Mouse (Mus musculus) ES-E14 (cell line): Measurements from ENCODE around the gene Ppp6r2.
A peak's percentile ranks its signal among the peaks of the same experiment; 100 is the strongest.

Experiments
- HCFC1 ChIP-seq: IDR thresholded peaks from 2 replicates; pipeline ENCODE4 v1.6.1; 2012; ENCODE audit warnings: low read length, inconsistent platforms, borderline replicate concordance; ENCODE audit not compliant: insufficient read depth
- MAFK ChIP-seq: IDR thresholded peaks from 2 replicates; pipeline ENCODE4 v1.6.1; 2014; ENCODE audit warnings: mild to moderate bottlenecking, low read depth, low read length, inconsistent platforms; ENCODE audit not compliant: insufficient read depth
- ZNF384 ChIP-seq: IDR thresholded peaks from 2 replicates; pipeline ENCODE4 v1.6.1; 2012; ENCODE audit warnings: low read depth, low read length, inconsistent platforms

DNA sequence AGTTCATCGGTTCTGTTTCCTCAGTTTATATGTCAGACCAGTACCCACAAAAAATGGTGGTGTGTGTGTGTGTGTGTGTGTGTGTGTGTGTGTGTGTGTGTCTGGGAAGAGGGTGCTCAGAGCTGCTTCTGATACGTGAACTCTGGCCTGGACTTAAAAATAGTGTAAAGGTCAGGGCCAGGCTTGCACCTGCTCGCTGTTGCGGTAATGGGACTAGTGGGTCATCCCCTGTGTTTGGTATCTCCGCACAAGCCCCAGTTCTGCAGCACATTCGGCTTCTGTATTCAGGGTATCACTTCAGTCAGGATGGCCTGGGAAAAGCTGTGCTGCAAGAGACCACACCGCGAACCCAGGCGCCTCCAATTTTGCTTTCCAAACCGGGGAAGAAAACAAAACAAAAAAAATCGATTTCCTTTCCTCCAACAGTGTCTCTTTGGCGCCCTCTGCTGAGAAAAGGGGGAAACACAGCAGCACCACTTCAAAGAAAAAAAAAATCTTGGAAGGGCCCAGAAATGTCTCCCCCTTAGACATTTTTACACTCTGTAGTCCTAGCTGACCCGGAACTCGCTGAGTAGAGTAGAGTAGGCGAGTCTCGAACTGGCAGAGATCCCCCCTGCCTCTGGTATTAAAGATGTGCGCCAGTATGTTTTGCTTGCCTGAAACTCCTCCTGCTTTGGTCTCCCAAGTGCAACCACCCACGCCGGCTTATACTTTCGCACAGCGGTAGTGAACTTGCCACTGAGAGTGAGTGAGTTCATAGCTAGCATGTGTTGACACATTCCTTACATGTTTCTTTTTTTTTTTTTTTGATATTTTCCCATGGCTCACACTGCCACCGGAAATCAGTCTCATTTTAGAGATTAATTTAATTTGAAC, 1.2 kb upstream of the Ppp6r2 start:
- TF ChIP-seq MAFK (no peak), ZNF384 (peak; percentile 97), HCFC1 (no peak)
